In genomic region chr6:91260987-91261367, GRCm38 (mm10) we compare ENCODE assay signal across 22 mouse cellular contexts. TPM values are rescaled to one million over a fixed set of nuclear protein-coding genes. Genes with fewer than 3 reads are reported as not detected.
DNase-seq lines count a peak whose midpoint lies in the region; ATAC-seq and TF ChIP-seq lines count a peak whose summit lies in the region.
"Had no signal": no experiment of that assay in that cellular context is flagged by ENCODE, and none has a peak within 500 bp of the region (broad histone marks: within the 10 kb centered on the region; RNA-seq: fewer than 3 reads in every experiment).

No protein-coding gene starts in this region.

- no peak overlapping the region for H3K27ac ChIP-seq in hindbrain, embryonic 11.5 days (ENCODE audit: low read depth, low read length)
- H3K27ac ChIP-seq in hindbrain, embryonic 13.5 days: no peak overlapping the region
- peak overlapping the region; percentile 78 for H3K27ac ChIP-seq in midbrain, embryonic 10.5 days (replicated peaks)
- H3K27ac ChIP-seq in midbrain, postnatal 0 days (ENCODE audit: low read depth, low read length): no peak overlapping the region
- H3K27ac ChIP-seq: forebrain, embryonic 12.5 days; heart, embryonic 15.5 days; limb, embryonic 15.5 days; liver, embryonic 14.5 days; neural tube, embryonic 15.5 days had no signal

- no peaks in the 10 kb centered on the region for H3K9me3 ChIP-seq in hindbrain, embryonic 11.5 days (ENCODE audit: control insufficient read depth, low read length)
- H3K9me3 ChIP-seq in hindbrain, embryonic 13.5 days: no peaks in the 10 kb centered on the region
- no peaks in the 10 kb centered on the region for H3K9me3 ChIP-seq in midbrain, embryonic 10.5 days (replicated peaks)
- H3K9me3 ChIP-seq in midbrain, postnatal 0 days (ENCODE audit: low read length): no peaks in the 10 kb centered on the region
- H3K9me3 ChIP-seq: forebrain, embryonic 12.5 days; heart, embryonic 15.5 days; limb, embryonic 15.5 days; neural tube, embryonic 15.5 days had no signal

- no peaks in the 10 kb centered on the region for H3K27me3 ChIP-seq in hindbrain, embryonic 11.5 days (ENCODE audit: control insufficient read depth, insufficient read depth, low read length)
- H3K27me3 ChIP-seq in hindbrain, embryonic 13.5 days: no peaks in the 10 kb centered on the region
- no peaks in the 10 kb centered on the region; the same call in 1 of the 2 replicates for H3K27me3 ChIP-seq in midbrain, embryonic 10.5 days (ENCODE audit: low read depth, poor library complexity, severe bottlenecking)
- H3K27me3 ChIP-seq in midbrain, postnatal 0 days (ENCODE audit: insufficient read depth, low read length): no peaks in the 10 kb centered on the region
- no peaks in the 10 kb centered on the region for H3K27me3 ChIP-seq in myocyte (ENCODE audit: control insufficient read depth, insufficient read depth, insufficient read length)
- H3K27me3 ChIP-seq: forebrain, embryonic 12.5 days; limb, embryonic 15.5 days; neural tube, embryonic 15.5 days had no signal

- peak; percentile 26 for DNase-seq in hindbrain, embryonic 11.5 days (ENCODE audit: low spot score)
- DNase-seq in midbrain, embryonic 10.5 days (ENCODE audit: low spot score): no peak
- no peak for DNase-seq in midbrain, postnatal 0 days (ENCODE audit: low spot score)
- DNase-seq in MEL-GATA-1-ER (ENCODE audit: extremely low read depth, low read depth): peak; percentile 55
- DNase-seq: cerebellum, adult 11 months; cerebellum, adult 9-11 months; kidney, adult 18-20 months; kidney, postnatal 14 days; lung, embryonic 14.5 days; right cerebral cortex, adult 18-20 months; right cerebral cortex, postnatal 4 days; thymus, postnatal 14 days had no signal

- WGBS in hindbrain, embryonic 11.5 days: 46% methylated on average over 3 of the region's 3 CpGs
- 30% methylated on average over 3 of the region's 3 CpGs for WGBS in hindbrain, embryonic 13.5 days
- 55% methylated on average over 3 of the region's 3 CpGs for WGBS in midbrain, embryonic 10.5 days
- WGBS in midbrain, postnatal 0 days: 37% methylated on average over 3 of the region's 3 CpGs

- no peak for TF ChIP-seq CTCF in midbrain, postnatal 0 days (IDR thresholded peaks at IDR 0.05)

- no peak overlapping the region for H3K4me2 ChIP-seq in hindbrain, embryonic 11.5 days (replicated peaks; ENCODE audit: low read depth, low read length)
- no peak overlapping the region for H3K4me2 ChIP-seq in hindbrain, embryonic 13.5 days
- no peak overlapping the region for H3K4me2 ChIP-seq in midbrain, postnatal 0 days (ENCODE audit: low read depth, low read length, poor library complexity, severe bottlenecking)
- H3K4me2 ChIP-seq in myocyte (ENCODE audit: low read depth): peak overlapping the region; percentile 56
- H3K4me2 ChIP-seq: forebrain, embryonic 12.5 days; heart, embryonic 15.5 days; limb, embryonic 15.5 days; lung, embryonic 14.5 days; neural tube, embryonic 15.5 days had no signal

- ATAC-seq in hindbrain, embryonic 11.5 days (ENCODE audit: low FRiP score): no peak
- no peak for ATAC-seq in hindbrain, embryonic 13.5 days (ENCODE audit: low FRiP score)
- no peak for ATAC-seq in midbrain, postnatal 0 days (ENCODE audit: low FRiP score)
- no peak for ATAC-seq in inflammation-experienced regulatory T-cells, adult 6 months

- TF ChIP-seq POLR2A in myocyte (IDR thresholded peaks at IDR 0.05; ENCODE audit: insufficient read length, low read depth): no peak

- no peaks in the 10 kb centered on the region for H3K79me2 ChIP-seq in myocyte (ENCODE audit: control insufficient read depth, insufficient read depth)

- no peak overlapping the region for H3ac ChIP-seq in myocyte (ENCODE audit: control insufficient read depth, insufficient read length)

- H3K9ac ChIP-seq in hindbrain, embryonic 11.5 days (ENCODE audit: low read depth, low read length): 0 out of 2 replicates have a peak overlapping the region, but pooled peaks have one; percentile 17
- H3K9ac ChIP-seq in hindbrain, embryonic 13.5 days: no peak overlapping the region
- H3K9ac ChIP-seq in midbrain, postnatal 0 days (replicated peaks; ENCODE audit: low read length, poor library complexity, severe bottlenecking): no peak overlapping the region; the same call in 1 of the 2 replicates
- H3K9ac ChIP-seq: forebrain, embryonic 12.5 days; heart, embryonic 15.5 days; limb, embryonic 15.5 days; liver, embryonic 14.5 days; lung, embryonic 14.5 days; neural tube, embryonic 15.5 days had no signal

- no peaks in the 10 kb centered on the region for H3K36me3 ChIP-seq in hindbrain, embryonic 11.5 days (ENCODE audit: control insufficient read depth, insufficient read depth, low read length)
- no peaks in the 10 kb centered on the region; the same call in 1 of the 2 replicates for H3K36me3 ChIP-seq in hindbrain, embryonic 13.5 days
- H3K36me3 ChIP-seq in midbrain, embryonic 10.5 days: no peaks in the 10 kb centered on the region
- H3K36me3 ChIP-seq in midbrain, postnatal 0 days (ENCODE audit: insufficient read depth, low read length): no peaks in the 10 kb centered on the region
- peaks cover 8% of the 10 kb centered on the region for H3K36me3 ChIP-seq in myocyte (ENCODE audit: control insufficient read depth, insufficient read depth)
- H3K36me3 ChIP-seq: forebrain, embryonic 12.5 days; heart, embryonic 15.5 days; neural tube, embryonic 15.5 days had no signal

- H3K4me1 ChIP-seq in hindbrain, embryonic 11.5 days (replicated peaks; ENCODE audit: control insufficient read depth, insufficient read depth, low read length): 0 out of 2 replicates have a peak, but pooled peaks cover 3% of the 10 kb centered on the region
- peaks cover 32% of the 10 kb centered on the region for H3K4me1 ChIP-seq in hindbrain, embryonic 13.5 days (replicated peaks)
- peaks cover 31% of the 10 kb centered on the region for H3K4me1 ChIP-seq in midbrain, embryonic 10.5 days
- H3K4me1 ChIP-seq in midbrain, postnatal 0 days (ENCODE audit: insufficient read depth, low read length): no peaks in the 10 kb centered on the region
- H3K4me1 ChIP-seq: limb, embryonic 15.5 days had no signal

- H3K4me3 ChIP-seq in hindbrain, embryonic 11.5 days (ENCODE audit: low read depth, low read length): no peak overlapping the region
- H3K4me3 ChIP-seq in hindbrain, embryonic 13.5 days: no peak overlapping the region
- no peak overlapping the region for H3K4me3 ChIP-seq in midbrain, embryonic 10.5 days
- no peak overlapping the region for H3K4me3 ChIP-seq in midbrain, postnatal 0 days (ENCODE audit: low read depth, low read length)
- H3K4me3 ChIP-seq in myocyte: no peak overlapping the region
- H3K4me3 ChIP-seq: forebrain, embryonic 12.5 days; heart, embryonic 15.5 days; limb, embryonic 15.5 days; neural tube, embryonic 15.5 days had no signal

TF ChIP-seq in myocyte, 11 proteins besides CTCF, POLR2A, EP300 and RAD21:
- peak in 1 of 3 experiments; percentile 5 for TF ChIP-seq MYOG (IDR thresholded peaks at IDR 0.05; ENCODE audit: control insufficient read depth in 1 of 3, insufficient read depth in 1 of 3, insufficient read length in 2 of 3, low read depth in 2 of 3)
- TF ChIP-seq SRF (IDR thresholded peaks at IDR 0.05; ENCODE audit: control insufficient read depth, insufficient read length, low read depth): no peak
TF ChIP-seq in myocyte: peak in this region for 1.

RNA-seq across cellular contexts. Expression of gene Fbln2, which starts 48.7 kb away (rescaled TPM):
- polyA plus RNA-seq in hindbrain, embryonic 11.5 days (2014; fragmentation: Nextera tagmentation; extraction: Ambion mirVana): 30.7 and 36.5 TPM in 2 replicates
- polyA plus RNA-seq in hindbrain, embryonic 13.5 days (2015; fragmentation: Nextera tagmentation; extraction: Ambion mirVana): 27.4 and 32.0 TPM in 2 replicates
- 24.2 and 31.5 TPM in 2 replicates for polyA plus RNA-seq in midbrain, embryonic 10.5 days (2016; fragmentation: Nextera tagmentation; extraction: Ambion mirVana)
- total RNA-seq in midbrain, postnatal 0 days (2014; rRNA removed): 32.0 and 33.5 TPM in 2 replicates
- 12.1 and 15.3 TPM in 2 replicates for polyA plus RNA-seq in midbrain, postnatal 0 days (2015; fragmentation: Nextera tagmentation; extraction: Ambion mirVana)
- polyA plus RNA-seq in myocyte (2012; fragmentation: generic; extraction: Trizol): 167 TPM
- polyA plus RNA-seq in inflammation-experienced regulatory T-cells, adult 6 months (2017; shearing (Covaris generic)): 1 to 10 TPM in 1 of 3 experiments, under 1 TPM in 1, not detected in 1; 0.22 to 1.2 TPM
- total RNA-seq: common myeloid progenitor, adult 5-6 weeks; megakaryocyte-erythroid progenitor cell, adult 5-6 weeks had no signal

Comparison
In these comparisons a context has a peak if more than half of its experiments do, and no peak if none do; other contexts are left out.
1. DNase-seq: peak in hindbrain, embryonic 11.5 days (single experiment) and MEL-GATA-1-ER (single experiment); none in midbrain, embryonic 10.5 days (single experiment) and midbrain, postnatal 0 days (single experiment).